Mouse (Mus musculus) liver, postnatal 0 days (tissue): Measurements from ENCODE around the gene Dok4.

Experiments used
- CTCF ChIP-seq: sonication (generic); IDR thresholded peaks from 2 replicates; pipeline ENCODE4 v1.5.1; 2016; ENCODE audit warnings: antibody characterized with exemption, low read depth
- EP300 ChIP-seq: IDR thresholded peaks from 2 replicates; pipeline ENCODE4 v1.6.1; 2016; ENCODE audit warnings: antibody characterized with exemption, low read depth, mild to moderate bottlenecking

GRCm38 (mm10) chr8:94899262-94899661, 23.1 kb upstream of the Dok4 start:
- TF ChIP-seq EP300 (peak; percentile 86), CTCF (no peak)
